Mouse (Mus musculus) naive thymus-derived CD4-positive, alpha-beta T cell, adult 2 months (primary cell): ENCODE measurements around the gene Vcl.

Experiments used
- DNase-seq: peaks from one replicate; pipeline ENCODE4 v3.0.0-alpha.2; 2011; ENCODE audit warnings: low read depth

Vcl gene

DNA sequence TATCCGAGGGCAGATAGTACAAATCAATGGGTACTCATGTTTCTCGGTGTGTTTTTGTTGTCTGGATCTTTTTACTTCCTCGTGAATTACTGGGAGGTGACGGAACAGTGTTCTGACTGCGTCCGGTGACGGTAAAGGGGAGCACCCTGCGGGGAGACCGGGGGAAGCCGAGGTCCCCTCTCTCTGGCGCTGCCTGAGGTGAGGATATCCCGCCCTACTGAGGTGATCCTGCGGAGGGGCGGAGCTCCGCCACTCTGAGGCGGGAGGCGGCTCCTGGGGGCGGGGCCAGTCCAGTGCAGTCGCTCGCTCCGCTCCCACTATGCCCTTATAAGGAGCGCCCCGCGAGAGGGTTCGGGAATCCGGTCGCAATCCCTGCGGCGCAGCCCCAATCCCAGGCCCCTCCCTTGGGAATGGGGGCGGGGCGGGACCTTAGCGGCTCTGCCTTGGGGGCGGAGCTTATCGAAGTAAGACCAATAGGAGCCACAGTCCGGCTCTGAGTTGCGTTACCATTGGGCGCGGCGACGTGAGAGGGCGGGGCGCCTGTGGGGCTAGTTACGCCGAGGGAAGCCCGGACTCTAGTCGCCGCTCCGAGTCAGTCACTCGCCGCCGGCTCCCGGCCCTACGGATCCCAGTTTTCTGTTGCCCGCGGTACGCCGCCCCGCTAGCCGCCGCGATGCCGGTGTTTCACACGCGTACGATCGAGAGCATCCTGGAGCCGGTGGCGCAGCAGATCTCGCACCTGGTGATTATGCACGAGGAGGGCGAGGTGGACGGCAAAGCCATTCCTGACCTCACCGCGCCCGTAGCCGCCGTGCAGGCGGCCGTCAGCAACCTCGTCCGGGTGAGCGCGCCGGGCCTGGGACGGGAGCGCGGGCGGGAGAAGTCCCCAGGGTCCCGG is at the start of gene Vcl:
TSS of gene Vcl (plus strand) at position 551 of the 898 bp plus-strand sequence.
- DNase-seq, result peak; percentile 94

DNA sequence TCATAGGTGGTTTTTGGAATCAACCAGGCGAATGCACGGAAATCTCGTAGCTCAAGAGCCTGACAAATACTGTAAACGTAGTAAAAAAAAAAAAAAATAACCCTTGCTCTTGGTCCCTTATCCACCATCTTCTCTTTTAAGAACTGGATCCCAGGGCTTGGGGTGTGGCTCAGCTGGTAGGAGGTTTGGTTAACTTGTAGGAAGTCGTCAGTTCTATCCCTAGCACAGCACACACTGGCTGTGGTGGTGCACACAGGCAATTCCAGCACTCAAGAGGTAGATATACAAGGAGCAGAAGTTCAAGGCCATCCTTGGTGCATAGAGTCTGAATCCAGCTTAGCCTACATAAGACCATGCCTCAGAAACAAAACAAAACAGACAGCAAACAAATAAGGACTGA is 44.5 kb upstream of the Vcl start:
- DNase-seq, result no peak

DNA sequence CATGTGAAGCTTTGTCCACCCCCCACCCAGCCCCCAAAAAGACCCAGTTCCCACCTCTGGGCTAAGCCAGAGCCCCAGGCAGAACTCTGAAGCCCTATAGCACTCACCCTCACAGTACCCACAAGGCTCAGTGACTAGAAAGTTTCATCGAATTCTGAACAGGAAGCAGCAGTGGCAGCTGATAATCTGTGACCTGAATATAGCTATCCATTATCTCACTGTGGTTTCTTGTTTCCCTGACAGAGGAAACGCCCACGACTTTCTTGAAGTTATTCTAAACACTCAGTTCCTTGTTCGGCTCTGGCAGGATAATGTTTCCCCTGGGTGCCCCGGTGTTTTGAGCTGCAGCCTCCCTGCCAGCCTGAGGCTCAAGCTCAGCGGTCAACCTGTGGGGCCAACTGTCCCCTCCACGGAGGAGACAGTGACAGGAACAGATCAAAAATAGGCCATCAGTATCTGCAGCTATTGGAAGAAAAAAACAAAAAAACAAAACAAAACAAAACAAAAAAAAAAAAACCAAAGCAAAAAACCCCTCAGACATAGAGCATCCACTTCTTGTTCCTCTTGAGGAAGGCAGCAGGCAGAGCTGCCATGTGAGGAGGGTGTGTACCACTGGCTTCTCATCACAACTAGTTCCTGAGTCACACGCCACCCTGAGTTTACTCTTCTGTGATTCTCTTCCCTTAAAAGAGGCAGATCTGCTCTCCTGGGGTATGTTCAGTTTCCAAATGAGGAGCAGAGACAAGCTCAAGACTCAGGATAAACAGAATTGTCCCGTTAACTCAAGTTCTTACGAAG is 43.9 kb upstream of the Vcl start:
- peak; percentile 85 for DNase-seq

DNA sequence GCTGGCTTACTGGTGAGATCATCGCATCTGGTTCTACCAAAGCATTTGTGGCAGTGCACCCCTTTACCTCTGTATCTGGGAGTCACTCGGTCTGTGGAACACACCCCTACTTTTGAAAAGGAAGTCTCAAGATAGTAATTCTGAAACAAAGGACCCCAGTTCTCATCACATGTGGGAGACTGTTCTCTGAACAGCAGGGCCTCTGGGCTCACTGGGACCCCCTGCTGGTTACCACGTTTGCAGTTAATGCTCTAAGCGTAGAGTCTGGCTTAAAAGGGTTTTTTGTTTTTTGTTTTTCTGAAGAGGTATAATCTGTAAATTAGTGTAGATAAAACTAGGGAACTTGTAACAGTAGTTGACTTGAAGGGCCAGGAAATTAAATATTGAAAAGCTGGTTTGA is 42.9 kb upstream of the Vcl start:
- DNase-seq, result peak; percentile 77

GRCm38 (mm10) chr14:20887541-20888085 is 41.6 kb upstream of the Vcl start:
- DNase-seq, result no peak

- DNase-seq, result no peak
These were observed 37.2 kb upstream of the Vcl start for GRCm38 (mm10) chr14:20891941-20892402.

GRCm38 (mm10) chr14:20893815-20894214 is 35.4 kb upstream of the Vcl start:
- no peak for DNase-seq

- no peak for DNase-seq
These were observed 27.9 kb upstream of the Vcl start for GRCm38 (mm10) chr14:20901267-20901666.

DNA sequence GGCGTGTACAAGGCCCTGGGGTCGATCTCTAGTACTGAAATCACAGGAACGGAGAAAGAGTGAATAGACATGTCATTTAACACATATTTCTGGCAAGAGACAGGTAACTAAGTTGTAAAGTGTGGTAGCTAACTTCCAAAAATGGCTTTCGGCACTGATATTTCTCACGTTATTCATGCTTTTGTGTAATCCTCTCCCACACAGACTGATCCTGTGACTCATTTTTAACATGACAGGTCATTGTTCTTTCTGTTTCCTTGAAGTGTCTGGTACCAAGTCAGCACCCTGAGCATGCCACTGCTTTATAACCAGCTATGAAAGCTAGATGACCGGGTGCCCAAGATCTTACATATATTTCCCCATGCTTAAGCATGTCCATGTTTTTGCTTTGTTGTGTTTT is 26.1 kb upstream of the Vcl start:
- DNase-seq, result no peak

GRCm38 (mm10) chr14:20911811-20912210 is 17.4 kb upstream of the Vcl start:
- no peak for DNase-seq

- no peak for DNase-seq
These were observed 14.8 kb upstream of the Vcl start for GRCm38 (mm10) chr14:20914415-20914814.

GRCm38 (mm10) chr14:20916625-20917612 is 12.3 kb upstream of the Vcl start:
- no peak for DNase-seq

DNA sequence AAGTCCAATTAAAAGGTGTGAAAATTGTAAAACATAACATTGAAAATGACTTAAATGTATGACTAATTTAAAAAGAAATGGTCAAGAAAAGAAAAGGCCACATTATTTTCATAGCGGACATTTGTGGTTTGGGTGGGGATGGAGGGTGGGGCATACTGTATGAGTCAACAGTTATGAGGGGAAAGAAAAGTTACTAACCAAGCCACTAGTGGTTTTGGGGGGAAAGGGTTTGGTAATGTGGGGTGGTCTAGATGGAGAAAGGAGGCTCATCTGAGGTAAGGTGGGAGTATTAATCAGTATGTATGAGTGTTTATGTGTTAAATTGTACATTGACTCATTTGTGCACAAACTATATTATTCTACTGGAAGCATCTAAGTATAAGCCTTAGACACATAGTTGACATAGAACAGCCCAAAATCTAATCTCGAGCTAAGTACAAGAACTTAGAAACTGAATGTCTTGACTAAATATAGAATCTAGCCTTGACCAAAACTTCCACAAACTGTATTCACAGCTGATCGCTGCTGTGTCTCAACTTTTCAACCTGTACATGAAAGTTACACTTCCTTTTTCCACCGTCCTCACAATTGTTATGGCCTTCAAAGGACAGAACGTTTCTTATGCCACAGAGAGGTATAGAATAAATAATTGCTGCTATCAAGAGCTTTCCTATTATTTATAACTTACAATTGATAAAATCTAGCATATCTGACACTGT is 5.0 kb upstream of the Vcl start:
- DNase-seq, result no peak

- DNase-seq, result peak; percentile 26
These were observed 1.5 kb upstream of the Vcl start for GRCm38 (mm10) chr14:20927470-20928307.

GRCm38 (mm10) chr14:20928308-20928685 is 901 bp upstream of the Vcl start:
- DNase-seq, result no peak

DNA sequence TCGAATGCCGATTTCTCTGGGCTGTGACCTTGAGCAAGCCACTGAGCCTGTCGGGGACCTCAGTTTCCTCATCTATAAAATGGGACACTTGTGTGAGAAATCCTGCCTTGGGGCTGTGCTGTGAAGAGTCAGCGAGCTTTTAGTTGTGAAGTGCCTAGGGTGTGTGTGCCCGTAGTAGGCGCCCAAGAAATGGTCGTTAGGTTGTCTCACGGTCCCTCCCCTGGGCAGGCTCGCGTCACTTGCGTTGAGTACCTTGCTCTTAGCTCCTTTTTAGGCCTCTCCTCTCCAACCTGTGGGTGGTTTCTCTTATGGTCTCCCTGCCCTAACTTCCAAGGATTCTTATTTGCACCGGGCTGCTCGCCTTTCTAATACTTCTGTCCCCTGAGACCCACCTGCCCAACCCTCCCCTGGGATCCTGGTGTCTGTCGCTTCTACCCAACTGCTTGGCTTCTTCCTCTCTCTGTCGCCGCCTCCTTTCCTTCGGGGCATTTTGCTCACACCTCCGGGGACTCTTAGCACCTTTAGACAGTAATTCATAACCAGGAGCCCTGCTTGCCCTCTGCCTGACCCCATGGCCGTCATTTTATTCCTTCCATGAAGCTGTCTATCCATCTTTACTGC is 726 bp downstream of the Vcl start:
- DNase-seq, result peak; percentile 69

GRCm38 (mm10) chr14:20930481-20931391 is 1.5 kb downstream of the Vcl start:
- DNase-seq, result no peak

- DNase-seq, result peak; percentile 30
These were observed 9.2 kb downstream of the Vcl start for GRCm38 (mm10) chr14:20938424-20938823.
